24 mouse cellular contexts compared by ENCODE assay signal in genomic region chr12:75299865-75300264, GRCm38 (mm10).
"Had no signal": no experiment of that assay in that cellular context is flagged by ENCODE, and none has a peak within 500 bp of the region (broad histone marks: within the 10 kb centered on the region; RNA-seq: fewer than 3 reads in every experiment).

No protein-coding gene starts in this region.

- H3K9ac ChIP-seq: hindbrain, embryonic 12.5 days; hindbrain, embryonic 14.5 days; intestine, embryonic 15.5 days; limb, embryonic 13.5 days; limb, embryonic 15.5 days; liver, embryonic 12.5 days had no signal

- H3K27ac ChIP-seq: gastrocnemius, adult 2 months; heart, adult 2 months; hindbrain, embryonic 10.5 days; hindbrain, embryonic 12.5 days; hindbrain, embryonic 14.5 days; intestine, embryonic 15.5 days; layer of hippocampus, adult 2 months; limb, embryonic 13.5 days; limb, embryonic 15.5 days; liver, embryonic 12.5 days had no signal

- H3K4me3 ChIP-seq: gastrocnemius, adult 2 months; heart, adult 2 months; hindbrain, embryonic 10.5 days; hindbrain, embryonic 12.5 days; intestine, embryonic 15.5 days; layer of hippocampus, adult 2 months; limb, embryonic 13.5 days; limb, embryonic 15.5 days; liver, embryonic 12.5 days had no signal

- DNase-seq: gastrocnemius, adult 2 months; gastrocnemius, postnatal 10 days; gastrocnemius, postnatal 25 days; heart, adult 2 months; heart, postnatal 10 days; heart, postnatal 4 days; kidney, adult 18-20 months; kidney, adult 8-10 months; kidney, postnatal 10 days; kidney, postnatal 25 days; kidney, postnatal 4 days; left cerebral cortex, postnatal 4 days had no signal

- H3K9me3 ChIP-seq: hindbrain, embryonic 10.5 days; hindbrain, embryonic 12.5 days; intestine, embryonic 15.5 days; limb, embryonic 13.5 days; limb, embryonic 15.5 days; liver, embryonic 12.5 days had no signal

- H3K4me1 ChIP-seq: hindbrain, embryonic 10.5 days; hindbrain, embryonic 12.5 days; intestine, embryonic 15.5 days; limb, embryonic 15.5 days had no signal

- H3K27me3 ChIP-seq: hindbrain, embryonic 12.5 days; intestine, embryonic 15.5 days; limb, embryonic 13.5 days; limb, embryonic 15.5 days had no signal

- ATAC-seq: hindbrain, embryonic 16.5 days; inflammation-experienced regulatory T-cells, adult 6 months; intestine, postnatal 0 days; liver, embryonic 12.5 days had no signal

- H3K4me2 ChIP-seq: heart, embryonic 11.5 days; hindbrain, embryonic 12.5 days; hindbrain, embryonic 14.5 days; intestine, embryonic 15.5 days; limb, embryonic 13.5 days; limb, embryonic 15.5 days; liver, embryonic 12.5 days had no signal

- H3K36me3 ChIP-seq: hindbrain, embryonic 10.5 days; hindbrain, embryonic 12.5 days; intestine, embryonic 15.5 days; limb, embryonic 13.5 days; limb, embryonic 15.5 days; liver, embryonic 12.5 days had no signal
